Mouse (Mus musculus) heart, adult 2 months (tissue): ENCODE measurements around the gene Nt5c. TPM values are rescaled to one million over a fixed set of nuclear protein-coding genes. Genes with fewer than 3 reads are reported as not detected.

ENCODE experiments used
- DNase-seq, 2 experiments: peaks; one replicate each; pipeline ENCODE4 v3.0.0; 2021
- H3K27ac ChIP-seq: fragments of 200-600 bp; 2 replicates; pipeline ENCODE4 v1.8.1; 2022
- H3K27me3 ChIP-seq: fragments of 200-500 bp; 2 replicates; pipeline ENCODE4 v1.6.1; 2012; ENCODE audit warnings: mild to moderate bottlenecking, low read length, inconsistent platforms, mixed read lengths; ENCODE audit not compliant: control insufficient read depth, insufficient read depth
- H3K36me3 ChIP-seq: fragments of 200-500 bp; 2 replicates; pipeline ENCODE4 v1.6.1; 2012; ENCODE audit warnings: low read length, inconsistent platforms; ENCODE audit not compliant: control insufficient read depth, insufficient read depth
- H3K4me1 ChIP-seq: fragments of 200-500 bp; 2 replicates; pipeline ENCODE4 v1.6.1; 2011; ENCODE audit warnings: low read length; ENCODE audit not compliant: control insufficient read depth, insufficient read depth
- H3K4me3 ChIP-seq: fragments of 200-600 bp; 2 replicates; pipeline ENCODE4 v1.8.1; 2022
- H3K79me2 ChIP-seq: fragments of 200-500 bp; replicated peaks from 2 replicates; pipeline ENCODE4 v1.6.1; 2012; ENCODE audit warnings: mild to moderate bottlenecking, inconsistent platforms, low read length, moderate library complexity, mixed read lengths; ENCODE audit not compliant: control insufficient read depth, insufficient read depth
- H3K9ac ChIP-seq: fragments of 200-500 bp; 2 replicates; pipeline ENCODE4 v1.6.1; 2012; ENCODE audit warnings: low read depth, mild to moderate bottlenecking, control low read depth, inconsistent platforms, low read length, mixed read lengths
- CTCF ChIP-seq: fragments of 200-600 bp; IDR thresholded peaks from 2 replicates; pipeline ENCODE4 v1.8.1; 2022; ENCODE audit warnings: antibody characterized with exemption, mild to moderate bottlenecking, moderate library complexity
- EP300 ChIP-seq: fragments of 200-500 bp; IDR thresholded peaks from 2 replicates; pipeline ENCODE4 v1.6.1; 2011; ENCODE audit warnings: low read depth, low read length, control low read depth; ENCODE audit not compliant: insufficient read depth
- POLR2A ChIP-seq: fragments of 200-500 bp; IDR thresholded peaks from 2 replicates; pipeline ENCODE4 v1.6.1; 2011; ENCODE audit warnings: mild to moderate bottlenecking, low read depth, low read length, control low read depth; ENCODE audit not compliant: insufficient read depth
- WGBS: fragments of 180-500 bp; shearing (Covaris S2); methylation state at CpG from one replicate; pipeline ENCODE4 v1.1.7; 2018; 5-methylcytosine and 5-hydroxymethylcytosine counted together
- intact Hi-C: fragments of 180-260 bp; cut with DNase I; formaldehyde crosslinking; loops from one replicate; pipeline ENCODE4 v1.15.1; 2025
- polyA plus RNA-seq: library from polyadenylated mRNA; depleted of rRNA; stranded (reverse); fragments of >200 nt; gene quantifications from 2 replicates; pipeline ENCODE4 v1.2.3, GENCODE M21; 2012
- total RNA-seq, 2 experiments: library from RNA; stranded (reverse); gene quantifications; 2 replicates each; pipeline ENCODE4 v1.2.3; 2021

The Nt5c gene
- total and polyA plus RNA-seq, 3 experiments: 10.9 to 12.9 (median 12.4) TPM

DNA sequence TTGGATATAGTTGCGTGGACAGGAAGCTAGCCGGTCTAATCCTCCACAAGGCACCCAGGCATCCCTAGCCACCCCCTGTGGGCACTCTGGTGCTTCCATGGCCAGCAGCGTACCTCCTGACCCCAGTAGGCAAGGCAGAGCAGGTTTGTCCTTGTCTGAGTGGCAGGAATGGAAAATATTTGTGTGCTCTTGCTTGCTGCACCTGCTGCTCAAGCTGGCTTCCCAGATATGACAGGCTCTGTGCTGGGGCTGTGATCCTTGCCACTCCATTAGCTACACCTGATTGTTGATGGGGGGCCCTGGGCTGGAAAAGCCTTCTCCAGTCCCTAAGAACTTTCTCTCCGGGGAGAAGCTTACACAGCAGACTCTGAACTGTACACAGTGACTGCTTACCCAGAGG is 38.4 kb downstream of the Nt5c start:
- TF ChIP-seq EP300 (no peak), POLR2A (no peak), CTCF (no peak)
- Histone ChIP-seq H3K4me3 (no peak overlapping the region), H3K36me3 (no peaks in the 10 kb centered on the region), H3K27me3 (no peaks in the 10 kb centered on the region), H3K9ac (no peak overlapping the region), H3K27ac (no peak overlapping the region), H3K4me1 (no peaks in the 10 kb centered on the region), H3K79me2 (no peaks in the 10 kb centered on the region)
- 54% methylated on average over 4 of the region's 4 CpGs for WGBS
- intact Hi-C loops: no loop called here
- DNase-seq: no peak

DNA sequence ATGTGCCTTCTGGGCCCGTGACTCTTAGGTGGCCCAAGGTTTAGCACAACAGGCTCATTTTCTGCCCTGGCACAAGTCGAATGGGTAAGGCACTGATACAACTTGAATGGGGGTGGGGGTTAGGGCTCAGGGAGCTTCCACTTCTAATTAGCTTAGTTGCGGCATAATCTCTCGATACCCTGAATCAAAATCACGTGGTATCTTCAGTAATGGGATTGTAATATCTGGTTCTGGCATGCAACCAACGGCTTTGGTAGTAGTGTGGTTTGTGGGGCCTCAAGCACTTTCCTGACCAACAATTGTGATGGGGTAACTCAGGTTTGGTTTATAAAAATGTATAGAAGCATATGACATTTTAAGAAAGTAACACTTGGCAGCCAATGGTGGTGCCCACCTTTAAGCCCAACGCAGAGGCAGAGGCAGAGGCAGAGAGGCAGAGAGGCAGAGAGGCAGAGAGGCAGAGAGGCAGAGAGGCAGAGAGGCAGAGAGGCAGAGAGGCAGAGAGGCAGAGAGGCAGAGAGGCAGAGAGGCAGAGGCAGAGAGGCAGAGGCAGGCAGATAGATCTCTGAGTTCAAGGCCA is 39.3 kb downstream of the Nt5c start:
- H3K27ac ChIP-seq: no peak overlapping the region
- H3K79me2 ChIP-seq: no peaks in the 10 kb centered on the region
- no peak for DNase-seq
- H3K4me3 ChIP-seq: no peak overlapping the region
- intact Hi-C loops: no loop called here
- no peaks in the 10 kb centered on the region for H3K36me3 ChIP-seq
- no peaks in the 10 kb centered on the region for H3K27me3 ChIP-seq
- no peak for TF ChIP-seq POLR2A
- TF ChIP-seq EP300: no peak
- TF ChIP-seq CTCF: no peak
- H3K9ac ChIP-seq: no peak overlapping the region
- WGBS: 82% methylated on average over 7 of the region's 7 CpGs
- H3K4me1 ChIP-seq: peaks cover 1% of the 10 kb centered on the region; the same call in 1 of the 2 replicates

DNA sequence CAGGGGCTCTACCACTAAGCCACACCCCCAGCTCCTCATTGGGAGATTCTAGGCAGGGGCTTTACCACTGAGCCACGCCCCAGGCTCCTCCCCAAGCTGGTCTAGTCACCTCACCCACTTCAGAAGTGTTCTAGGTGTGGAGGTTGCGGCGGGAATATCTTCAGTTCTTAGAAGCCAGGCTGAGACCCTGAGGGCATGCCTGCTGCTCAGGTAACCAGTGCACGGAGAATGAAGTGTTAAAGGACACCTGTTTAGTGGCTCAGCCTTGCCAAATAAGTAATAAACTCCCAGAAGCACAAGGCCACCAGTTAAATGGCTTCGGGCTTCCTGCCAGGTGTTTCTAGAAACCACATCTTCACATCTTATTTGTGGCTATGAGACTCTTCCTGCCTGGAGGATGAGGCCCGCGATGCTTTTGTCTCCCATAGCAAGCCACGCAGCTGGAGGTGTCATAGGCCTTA is 39.9 kb downstream of the Nt5c start:
- Histone ChIP-seq H3K36me3 (no peaks in the 10 kb centered on the region), H3K27ac (no peak overlapping the region), H3K79me2 (no peaks in the 10 kb centered on the region), H3K9ac (no peak overlapping the region), H3K4me1 (peaks cover 3% of the 10 kb centered on the region; the same call in 1 of the 2 replicates), H3K27me3 (no peaks in the 10 kb centered on the region), H3K4me3 (no peak overlapping the region)
- WGBS: 76% methylated on average over 8 of the region's 8 CpGs
- DNase-seq: no peak
- intact Hi-C loops: no loop called here
- TF ChIP-seq EP300 (no peak), POLR2A (no peak), CTCF (no peak)

DNA sequence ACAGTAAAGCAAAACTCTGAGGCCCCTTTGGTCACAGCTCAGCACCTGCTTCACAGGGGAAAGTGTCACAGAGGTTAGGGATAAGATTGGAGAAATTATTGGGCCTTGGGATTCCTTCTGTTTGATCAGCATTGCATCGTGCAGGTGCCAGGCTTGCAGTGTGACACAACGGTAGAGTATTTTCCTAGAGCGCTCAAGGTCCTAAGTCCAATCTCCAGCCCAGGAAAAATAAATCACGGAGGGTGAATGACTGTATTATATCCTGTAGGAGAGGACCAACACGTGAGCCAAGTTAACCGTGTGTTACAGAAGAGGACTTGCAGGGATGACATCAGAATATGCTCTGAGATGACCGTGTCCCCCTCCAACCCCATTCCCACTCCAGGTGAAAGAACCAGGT is 41.5 kb downstream of the Nt5c start:
- peaks cover 5% of the 10 kb centered on the region; the same call in 1 of the 2 replicates for H3K4me1 ChIP-seq
- intact Hi-C loops: no loop called here
- H3K9ac ChIP-seq: no peak overlapping the region
- H3K27ac ChIP-seq: no peak overlapping the region
- no peak for TF ChIP-seq EP300
- TF ChIP-seq POLR2A: no peak
- no peak for TF ChIP-seq CTCF
- no peak overlapping the region for H3K4me3 ChIP-seq
- 79% methylated on average over 7 of the region's 7 CpGs for WGBS
- no peak for DNase-seq
- no peaks in the 10 kb centered on the region for H3K27me3 ChIP-seq
- no peaks in the 10 kb centered on the region for H3K79me2 ChIP-seq
- no peaks in the 10 kb centered on the region for H3K36me3 ChIP-seq

DNA sequence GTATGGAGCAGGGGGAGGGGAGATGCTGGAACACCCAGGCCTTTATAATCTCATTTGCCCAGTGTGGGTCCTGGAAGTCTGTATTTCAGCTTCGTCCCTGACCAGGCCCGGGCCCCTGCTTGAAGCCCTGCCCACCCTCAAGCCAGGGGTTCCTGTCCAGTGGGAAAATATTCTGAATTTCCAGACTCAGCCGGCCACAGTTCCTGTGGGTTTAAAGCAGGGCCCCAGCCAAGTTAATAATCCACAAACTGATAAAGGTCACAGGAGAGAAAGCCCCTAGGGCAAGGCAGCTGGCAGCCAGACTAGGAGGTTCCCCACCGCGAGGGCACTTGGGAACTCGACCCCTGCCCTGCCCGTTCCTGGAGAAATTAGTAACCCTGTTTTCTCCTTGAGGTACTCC is 42.7 kb downstream of the Nt5c start:
- intact Hi-C loops: no loop called here
- Histone ChIP-seq H3K27ac (no peak overlapping the region), H3K27me3 (no peaks in the 10 kb centered on the region), H3K36me3 (no peaks in the 10 kb centered on the region), H3K4me1 (peaks cover 5% of the 10 kb centered on the region; the same call in 1 of the 2 replicates), H3K79me2 (no peaks in the 10 kb centered on the region), H3K4me3 (no peak overlapping the region), H3K9ac (no peak overlapping the region)
- 65% methylated on average over 7 of the region's 7 CpGs for WGBS
- TF ChIP-seq CTCF (no peak), EP300 (no peak), POLR2A (no peak)
- no peak for DNase-seq

DNA sequence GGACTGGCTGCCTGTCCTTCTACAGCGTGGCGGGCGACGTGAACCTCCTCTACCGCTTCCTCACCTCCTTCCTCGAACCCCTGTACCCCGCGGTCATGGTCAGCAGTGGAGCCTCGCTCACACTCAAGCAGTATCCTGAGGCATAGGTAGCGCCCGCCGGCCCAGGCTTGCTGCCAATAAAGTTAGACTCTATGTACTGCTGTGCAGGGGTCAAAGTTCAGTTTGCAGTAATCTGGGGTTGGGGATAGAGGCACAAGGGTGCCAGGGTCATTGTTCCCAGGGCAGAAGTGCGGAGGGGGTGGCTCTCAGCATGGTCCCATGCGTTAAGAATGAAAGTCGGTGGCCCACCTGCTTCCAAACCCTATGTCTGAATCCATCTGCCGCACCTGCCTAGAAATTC is 43.6 kb downstream of the Nt5c start:
- Histone ChIP-seq H3K4me3 (no peak overlapping the region), H3K79me2 (no peaks in the 10 kb centered on the region), H3K4me1 (peaks cover 5% of the 10 kb centered on the region; the same call in 1 of the 2 replicates), H3K36me3 (no peaks in the 10 kb centered on the region), H3K9ac (no peak overlapping the region), H3K27me3 (no peaks in the 10 kb centered on the region), H3K27ac (no peak overlapping the region)
- DNase-seq: no peak
- WGBS: 90% methylated on average over 16 of the region's 16 CpGs
- TF ChIP-seq POLR2A (no peak), EP300 (no peak)
- intact Hi-C loops: no loop called here
